Mouse (Mus musculus) brown adipose tissue, adult 24 weeks (tissue): ENCODE results near the gene Cox6b2. TPM values are rescaled to one million over a fixed set of nuclear protein-coding genes. Genes with fewer than 3 reads are reported as not detected.

Experiments used
- H3K27ac ChIP-seq: fragments of 200-500 bp; replicated peaks from 2 replicates; pipeline ENCODE4 v1.5.1; 2012; ENCODE audit warnings: low read depth, mild to moderate bottlenecking, low read length
- H3K4me1 ChIP-seq: fragments of 200-500 bp; 2 replicates; pipeline ENCODE4 v1.6.1; 2012; ENCODE audit warnings: low read length, mixed read lengths; ENCODE audit not compliant: control insufficient read depth, insufficient read depth, insufficient read length
- H3K4me3 ChIP-seq: fragments of 200-500 bp; 2 replicates; pipeline ENCODE4 v1.5.1; 2012; ENCODE audit warnings: low read depth, mild to moderate bottlenecking, low read length, moderate library complexity; ENCODE audit not compliant: insufficient read depth
- polyA plus RNA-seq: library from polyadenylated mRNA; stranded (reverse); fragments of >200 nt; gene quantifications from 2 replicates; pipeline ENCODE4 v1.2.4, GENCODE M21; 2012; ENCODE audit not compliant: missing spikeins, insufficient read depth, insufficient read length

Cox6b2 gene
- polyA plus RNA-seq, 1 experiment, result 7.9 TPM

DNA sequence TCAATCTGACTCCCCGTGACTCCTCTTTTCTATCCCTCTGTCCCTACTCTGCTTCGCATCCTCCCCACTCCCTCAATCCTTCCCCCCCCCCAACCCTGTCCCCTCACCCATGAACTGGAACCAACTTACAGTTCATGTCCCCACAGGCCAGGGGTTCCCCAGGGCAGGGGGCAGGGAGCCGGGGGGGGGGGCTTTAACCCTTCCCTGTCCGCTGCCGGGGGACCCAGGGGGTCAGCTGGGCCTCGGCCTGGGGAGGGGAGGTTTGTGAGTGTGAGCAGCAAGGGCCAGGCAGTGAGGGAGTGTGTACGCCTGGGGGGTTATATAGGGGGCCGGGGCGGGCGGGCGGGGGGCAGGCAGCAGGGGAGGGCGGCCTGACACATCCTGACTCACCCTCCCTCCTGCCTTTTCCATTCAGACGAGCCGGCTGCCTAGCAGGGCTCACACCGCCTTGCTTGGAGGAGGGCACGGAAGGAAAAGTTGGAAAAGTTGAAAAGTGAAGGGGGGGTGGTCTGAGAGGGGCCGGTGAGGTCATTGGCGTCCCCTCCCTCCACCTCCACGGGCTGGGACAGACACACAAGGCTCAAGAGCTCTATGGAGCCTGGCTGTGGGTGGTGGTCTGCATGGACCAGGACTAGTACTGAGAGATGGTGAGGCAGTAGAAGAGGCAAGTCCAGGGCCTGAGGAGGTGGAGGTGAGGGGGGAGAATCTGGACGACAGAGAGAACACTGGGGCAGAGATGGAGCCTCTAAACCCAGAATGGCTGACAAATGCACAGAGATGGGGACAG is 25.1 kb upstream of the Cox6b2 start:
- Histone ChIP-seq H3K27ac (no peak overlapping the region), H3K4me1 (no peaks in the 10 kb centered on the region), H3K4me3 (no peak overlapping the region)

DNA sequence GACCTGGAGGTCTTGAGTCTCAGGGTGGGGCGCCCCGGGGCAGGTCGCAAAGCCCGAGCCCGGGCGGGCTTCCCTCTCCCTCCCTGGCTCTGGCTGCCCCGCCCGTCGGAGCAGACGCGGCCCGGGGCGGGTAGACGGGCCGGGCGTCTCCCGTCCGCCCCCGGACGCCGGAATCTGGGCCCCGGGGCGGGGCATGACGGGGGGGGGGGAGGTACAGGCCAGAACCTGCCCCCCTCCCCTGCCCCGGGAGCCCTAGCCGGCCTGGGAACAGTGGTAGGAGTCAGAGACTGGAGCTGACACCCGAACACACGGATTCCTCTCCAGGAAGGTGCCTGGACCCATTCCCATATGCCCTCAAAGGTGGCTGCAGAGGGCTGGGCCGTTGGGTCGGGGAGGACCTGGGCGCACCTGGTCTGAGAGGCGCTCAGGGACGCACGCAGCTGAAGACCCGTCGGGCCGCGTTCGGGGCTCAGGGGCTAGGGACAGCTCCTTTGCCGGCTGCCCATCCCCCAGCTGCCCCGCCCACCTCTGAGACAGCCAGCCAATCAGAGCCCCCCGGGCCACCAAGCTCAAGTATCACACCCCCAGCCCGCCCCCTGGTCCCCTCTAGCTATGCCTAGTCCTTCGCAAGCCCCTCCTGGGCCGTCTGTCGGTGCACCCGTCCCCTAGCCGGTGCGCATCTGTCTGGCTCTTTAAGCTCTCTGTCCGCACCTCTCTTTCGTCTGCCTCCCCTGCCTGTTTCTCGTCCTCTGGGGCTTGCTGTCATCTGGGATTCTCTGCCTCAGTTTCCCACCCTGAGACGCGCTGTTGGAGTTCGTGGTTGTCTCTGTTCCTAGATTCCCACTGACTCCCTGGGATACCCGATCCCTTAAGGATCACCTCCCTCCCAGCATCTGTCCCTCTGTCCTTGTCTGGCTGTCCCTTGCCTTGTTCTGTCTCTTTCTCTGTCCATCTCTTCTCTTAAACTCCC is 24.3 kb upstream of the Cox6b2 start:
- no peak overlapping the region for H3K27ac ChIP-seq
- H3K4me3 ChIP-seq, result peak overlapping the region; percentile 66
- H3K4me1 ChIP-seq, result no peaks in the 10 kb centered on the region

DNA sequence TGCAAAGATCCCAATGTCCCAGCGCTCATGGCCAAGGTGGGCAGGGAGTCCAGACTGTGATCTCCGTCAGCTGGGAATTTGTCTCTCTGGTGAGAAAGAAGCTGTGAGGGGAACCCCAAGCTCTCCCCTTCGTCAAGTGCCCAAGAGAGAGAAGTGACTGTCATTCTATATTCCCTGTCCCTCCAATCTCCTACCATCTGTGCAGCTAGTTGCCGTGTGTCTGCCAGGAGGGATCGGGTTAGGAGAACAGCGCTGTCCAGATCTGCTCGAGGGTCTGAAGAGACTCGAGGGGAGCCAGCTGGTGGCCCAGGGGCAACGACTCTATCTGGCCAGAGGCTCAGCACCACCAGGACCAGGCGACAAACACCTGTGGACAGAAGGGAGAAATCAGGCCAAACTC is 23.2 kb upstream of the Cox6b2 start:
- no peaks in the 10 kb centered on the region for H3K4me1 ChIP-seq
- no peak overlapping the region for H3K4me3 ChIP-seq
- no peak overlapping the region for H3K27ac ChIP-seq

DNA sequence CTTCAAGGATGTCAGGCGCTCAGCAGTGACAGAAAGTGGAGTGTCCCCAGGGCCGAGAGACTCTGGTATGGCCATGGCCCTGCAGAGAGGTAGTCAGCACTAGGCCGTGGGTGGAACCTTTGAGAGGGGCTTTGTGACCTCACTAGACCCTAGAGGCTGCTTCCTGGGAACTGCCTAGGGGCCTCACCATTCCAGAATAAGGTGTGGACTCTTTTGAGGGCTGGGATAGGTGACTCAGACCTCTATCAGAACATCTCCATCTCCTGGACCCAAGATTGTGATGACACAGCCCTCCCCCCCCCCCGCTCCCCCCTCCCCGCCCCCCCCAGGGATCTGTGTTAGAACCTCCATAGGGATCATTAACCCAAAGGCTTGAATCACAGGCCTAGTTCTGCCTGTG is 18.3 kb upstream of the Cox6b2 start, which contains the start of gene Fam71e2:
Gene Fam71e2 (minus strand): TSS at position 101 of the 400 bp plus-strand sequence.
- Histone ChIP-seq H3K4me1 (no peaks in the 10 kb centered on the region), H3K4me3 (no peak within 1 kb of the TSS), H3K27ac (no peak within 1 kb of the TSS)

DNA sequence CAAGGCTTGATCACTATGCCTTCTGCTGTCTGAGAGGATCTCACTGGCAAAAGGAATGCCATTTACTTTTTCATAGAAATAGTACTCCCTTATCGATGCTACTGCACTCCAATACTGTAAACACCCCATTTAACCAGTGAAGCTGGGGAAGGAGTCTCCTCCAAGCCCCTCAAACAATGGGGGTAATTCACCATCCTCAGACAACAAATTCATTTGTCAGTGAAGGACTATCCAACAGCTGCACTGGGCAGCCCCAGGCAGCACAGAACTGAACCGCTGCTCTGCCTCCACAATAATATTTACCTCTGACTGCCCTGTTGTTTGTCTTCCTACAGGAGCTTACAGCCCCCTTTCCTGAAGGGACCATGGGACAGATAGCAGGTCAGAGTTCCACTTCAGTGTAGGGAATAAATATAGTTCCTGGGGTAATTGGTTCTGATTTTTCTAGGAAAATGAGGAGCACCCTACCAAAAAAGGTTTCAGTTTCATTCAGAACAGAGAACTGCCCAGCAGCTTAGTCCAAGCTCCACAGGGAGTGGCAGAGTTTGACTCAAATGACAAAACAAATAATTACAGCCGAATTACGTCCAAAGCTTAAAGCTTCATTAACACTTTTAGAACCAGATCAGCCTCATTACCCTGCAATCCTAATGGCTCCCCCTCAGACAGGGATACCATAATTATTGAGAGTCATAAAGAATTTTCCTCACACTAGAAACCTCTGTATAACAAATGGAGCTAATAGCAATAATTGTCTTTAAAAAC is 12.2 kb upstream of the Cox6b2 start:
- no peak overlapping the region for H3K4me3 ChIP-seq
- no peaks in the 10 kb centered on the region for H3K4me1 ChIP-seq
- H3K27ac ChIP-seq, result no peak overlapping the region

DNA sequence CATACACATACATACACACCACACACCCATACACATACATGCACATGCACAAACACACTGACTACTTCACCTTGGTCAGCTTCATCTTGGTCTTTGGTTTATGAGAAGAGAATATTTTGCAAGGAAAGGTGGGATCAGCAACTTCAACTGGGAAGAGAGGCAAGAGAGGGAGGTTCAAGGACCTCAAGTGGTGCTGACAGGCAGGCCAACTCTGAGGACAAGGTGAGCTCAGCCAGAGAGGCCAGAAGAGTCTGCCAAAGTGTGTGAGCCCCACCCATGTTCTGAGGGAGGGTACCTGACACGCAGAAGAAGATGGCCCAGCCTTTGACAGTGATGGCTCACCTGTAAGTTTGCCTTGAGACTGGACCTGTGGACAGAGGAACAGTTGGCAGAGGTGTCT is 6.8 kb upstream of the Cox6b2 start:
- Histone ChIP-seq H3K4me3 (no peak overlapping the region), H3K27ac (no peak overlapping the region), H3K4me1 (no peaks in the 10 kb centered on the region)

DNA sequence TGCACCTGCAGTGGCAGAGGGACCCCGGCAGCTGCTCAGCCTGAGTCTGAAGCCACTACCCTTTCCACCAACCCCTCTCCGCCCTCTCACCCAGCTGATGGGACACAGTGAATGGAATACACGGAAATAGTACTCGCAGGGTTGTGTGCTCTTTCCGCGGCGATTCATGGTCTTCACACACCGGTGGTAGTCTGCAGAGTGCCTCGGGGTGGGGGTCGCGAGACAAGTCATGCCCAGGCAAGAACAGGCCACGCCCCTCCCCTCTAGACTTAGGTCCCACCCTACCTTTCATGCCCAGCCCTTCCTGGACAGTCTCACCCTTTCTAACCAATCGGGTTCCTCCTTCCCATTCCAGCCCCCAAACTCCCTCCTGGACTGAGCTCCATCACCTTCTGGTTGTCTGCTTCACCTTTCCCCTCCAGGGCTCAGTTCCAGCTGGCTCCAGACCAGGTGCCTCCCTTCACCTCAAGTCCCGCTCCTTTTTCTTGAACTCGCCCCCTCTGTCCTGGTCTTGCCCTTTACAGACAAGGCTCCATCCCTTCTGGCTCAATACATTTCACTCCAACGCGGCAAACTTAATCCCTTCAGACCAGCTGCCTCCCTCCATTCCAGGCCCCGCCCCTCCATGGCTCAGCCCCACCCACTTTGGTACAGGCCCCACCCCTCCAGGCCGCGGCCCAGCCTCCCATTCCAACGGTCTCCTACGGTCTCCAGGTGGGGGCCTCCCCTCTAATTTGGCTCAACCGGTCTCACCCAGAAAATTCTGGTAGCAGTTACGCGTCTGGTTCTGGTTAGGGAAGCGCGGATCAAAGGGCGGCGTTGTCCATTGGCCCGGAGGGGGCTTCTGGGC is 698 bp downstream of the Cox6b2 start:
- H3K4me1 ChIP-seq, result peaks cover 6% of the 10 kb centered on the region; the same call in 1 of the 2 replicates
- H3K4me3 ChIP-seq, result peak overlapping the region; percentile 47
- no peak overlapping the region for H3K27ac ChIP-seq

DNA sequence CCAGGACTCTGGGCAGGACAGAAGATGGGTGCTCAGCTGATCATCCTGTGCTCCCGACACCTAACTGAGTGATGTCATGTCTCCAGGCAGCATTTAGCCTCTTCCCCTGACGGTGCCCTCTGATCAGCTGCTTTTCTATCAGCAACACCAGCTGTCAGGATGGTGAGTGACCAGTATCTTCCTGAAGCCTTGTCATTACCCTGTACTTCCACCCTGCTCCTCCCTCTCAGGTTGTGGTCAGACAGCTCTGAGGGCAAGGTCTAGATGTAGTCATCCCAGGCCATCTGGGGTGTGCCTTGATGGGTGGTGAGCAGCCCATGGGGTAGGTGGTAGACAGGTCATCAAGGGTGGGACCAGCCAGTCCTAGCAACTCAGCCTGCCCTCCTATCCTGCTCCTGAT is 3.7 kb downstream of the Cox6b2 start:
- Histone ChIP-seq H3K4me1 (peaks cover 6% of the 10 kb centered on the region; the same call in 1 of the 2 replicates), H3K27ac (no peak overlapping the region), H3K4me3 (no peak overlapping the region)

DNA sequence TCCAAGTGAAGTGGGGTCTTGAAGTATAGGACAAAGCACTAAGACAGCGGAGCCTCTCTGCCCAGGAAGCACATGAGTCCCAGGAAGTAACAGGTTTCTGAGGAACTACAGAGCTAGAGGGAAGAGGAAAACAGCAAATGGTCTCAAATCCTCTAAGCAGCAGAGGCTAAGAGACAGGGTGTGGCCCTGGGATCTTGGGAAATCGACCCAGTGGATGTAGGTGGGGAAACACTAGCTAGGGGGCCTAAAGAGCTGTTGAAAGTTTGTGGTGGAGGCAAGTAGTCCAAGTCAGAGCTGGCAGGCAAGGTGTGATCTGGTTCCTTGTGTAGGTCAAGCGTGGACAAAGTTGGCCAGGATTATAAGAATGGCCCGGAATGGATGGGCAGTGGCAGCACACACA is 4.6 kb downstream of the Cox6b2 start:
- H3K4me1 ChIP-seq, result peaks cover 6% of the 10 kb centered on the region; the same call in 1 of the 2 replicates
- no peak overlapping the region for H3K27ac ChIP-seq
- no peak overlapping the region for H3K4me3 ChIP-seq

DNA sequence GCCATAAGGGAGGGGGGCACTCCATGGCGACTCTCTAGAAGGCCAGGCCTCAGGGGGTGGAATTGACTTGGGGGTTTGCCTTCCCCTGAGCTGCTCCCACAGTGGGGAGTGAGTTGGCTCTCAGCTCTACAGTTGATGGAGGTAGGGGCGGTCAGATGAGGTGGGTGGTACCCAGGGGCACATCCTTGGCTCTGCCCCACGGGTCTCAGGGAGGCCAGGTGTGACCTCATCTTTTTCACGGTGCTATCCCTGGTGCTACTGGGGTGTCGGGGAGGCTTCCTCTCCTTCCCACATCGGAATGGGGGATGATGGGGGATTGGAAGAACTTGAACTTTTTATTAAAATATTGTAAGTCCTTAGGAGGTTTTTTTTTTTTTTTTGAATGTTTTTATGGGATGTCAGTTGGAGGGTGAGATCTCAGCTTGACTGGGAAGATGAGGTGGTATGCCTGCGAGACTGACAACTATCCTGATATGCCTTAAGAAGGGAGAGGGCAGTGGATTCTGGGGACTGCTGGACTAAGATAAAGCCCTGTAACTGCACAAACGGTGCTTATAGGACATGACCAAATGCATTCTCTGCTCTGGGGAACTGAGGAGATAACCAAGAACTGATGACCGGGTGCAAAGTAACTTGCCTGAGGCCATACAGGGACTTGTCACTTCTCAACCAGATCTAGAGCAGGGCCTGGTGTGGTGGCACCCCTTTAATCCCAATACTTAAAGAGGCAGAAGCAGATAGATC is 5.6 kb downstream of the Cox6b2 start:
- no peak overlapping the region for H3K4me3 ChIP-seq
- no peak overlapping the region for H3K27ac ChIP-seq
- peaks cover 6% of the 10 kb centered on the region; the same call in 1 of the 2 replicates for H3K4me1 ChIP-seq

DNA sequence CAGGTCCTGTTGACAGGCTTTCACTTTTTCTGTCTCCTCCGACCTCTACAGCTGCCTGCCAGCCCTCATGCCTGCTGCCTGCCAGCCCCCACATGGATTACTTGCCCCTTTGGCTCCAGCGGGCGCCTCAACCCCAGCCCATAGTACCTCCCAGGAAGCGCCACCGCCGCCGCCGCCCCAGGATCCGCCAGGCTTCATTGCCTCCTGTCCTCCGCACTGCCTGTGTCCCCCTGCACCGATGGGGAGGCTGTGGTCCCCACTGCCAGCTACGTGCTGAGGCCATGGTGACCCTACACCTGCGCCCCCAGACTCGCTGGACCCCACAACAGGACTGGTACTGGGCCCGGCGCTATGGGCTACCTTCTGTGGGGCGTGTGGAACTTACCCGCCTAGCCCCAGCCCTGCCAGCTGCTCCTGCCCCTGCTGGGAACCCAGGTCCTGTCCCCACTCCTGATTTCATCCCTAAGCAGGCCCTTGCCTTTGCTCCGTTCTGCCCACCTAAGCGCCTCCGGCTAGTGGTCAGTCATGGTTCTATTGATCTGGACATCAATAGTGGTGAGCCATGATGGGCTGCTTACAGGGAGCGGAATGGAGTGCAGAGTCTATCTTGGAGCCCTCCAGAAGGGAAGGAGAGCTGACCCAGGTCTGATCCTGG is 6.4 kb downstream of the Cox6b2 start:
- Histone ChIP-seq H3K4me3 (no peak overlapping the region), H3K27ac (no peak overlapping the region), H3K4me1 (no peaks in the 10 kb centered on the region; the same call in 1 of the 2 replicates)

DNA sequence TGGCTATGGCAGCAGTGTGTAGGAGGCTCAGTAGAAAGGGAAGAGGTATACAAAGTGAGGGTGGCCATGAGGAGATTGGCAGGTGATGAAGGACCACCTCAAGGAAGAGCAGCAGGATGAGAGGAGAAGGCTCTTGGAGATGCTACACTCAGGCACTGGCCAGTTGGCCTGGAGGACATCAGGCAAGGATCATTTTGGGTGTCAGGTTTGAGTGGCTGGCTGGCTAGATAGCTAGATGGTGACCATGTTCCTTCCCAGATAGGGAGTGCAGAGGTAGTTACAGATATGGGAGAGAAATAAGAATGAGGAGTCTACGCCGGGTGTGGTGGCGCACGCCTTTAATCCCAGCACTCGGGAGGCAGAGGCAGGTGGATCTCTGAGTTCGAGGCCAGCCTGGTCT is 8.0 kb downstream of the Cox6b2 start:
- no peak overlapping the region for H3K4me3 ChIP-seq
- no peaks in the 10 kb centered on the region; the same call in 1 of the 2 replicates for H3K4me1 ChIP-seq
- no peak overlapping the region for H3K27ac ChIP-seq

DNA sequence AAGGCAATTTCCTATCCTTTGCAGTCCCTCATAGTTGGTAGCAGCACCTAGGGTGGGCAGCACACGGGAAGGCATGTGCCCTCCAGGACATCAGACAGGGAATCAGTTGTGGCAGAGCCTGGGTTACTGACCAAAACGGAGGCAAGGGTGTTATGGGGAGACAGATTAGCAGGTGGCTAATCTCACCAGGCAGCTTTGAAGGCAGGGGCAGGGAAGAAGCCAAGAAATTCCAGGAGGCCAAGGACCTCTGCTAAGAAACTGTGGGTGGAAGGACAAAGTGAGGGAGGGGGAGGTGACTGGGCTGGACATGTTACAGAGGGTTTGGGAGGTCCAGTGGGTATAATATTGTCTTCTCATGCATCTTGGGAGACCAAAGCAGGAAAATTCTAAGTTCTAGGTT is 9.5 kb downstream of the Cox6b2 start:
- Histone ChIP-seq H3K27ac (no peak overlapping the region), H3K4me1 (peaks cover 2% of the 10 kb centered on the region; the same call in 1 of the 2 replicates), H3K4me3 (no peak overlapping the region)
